Mouse (Mus musculus): ENCODE measurements at regions not wholly inside any gene's neighbourhood (a gene's known extent, or its start where the extent isn't known, plus 50 kb on each side); places are given as distances from the start of the nearest gene placed in this dataset.

DNA sequence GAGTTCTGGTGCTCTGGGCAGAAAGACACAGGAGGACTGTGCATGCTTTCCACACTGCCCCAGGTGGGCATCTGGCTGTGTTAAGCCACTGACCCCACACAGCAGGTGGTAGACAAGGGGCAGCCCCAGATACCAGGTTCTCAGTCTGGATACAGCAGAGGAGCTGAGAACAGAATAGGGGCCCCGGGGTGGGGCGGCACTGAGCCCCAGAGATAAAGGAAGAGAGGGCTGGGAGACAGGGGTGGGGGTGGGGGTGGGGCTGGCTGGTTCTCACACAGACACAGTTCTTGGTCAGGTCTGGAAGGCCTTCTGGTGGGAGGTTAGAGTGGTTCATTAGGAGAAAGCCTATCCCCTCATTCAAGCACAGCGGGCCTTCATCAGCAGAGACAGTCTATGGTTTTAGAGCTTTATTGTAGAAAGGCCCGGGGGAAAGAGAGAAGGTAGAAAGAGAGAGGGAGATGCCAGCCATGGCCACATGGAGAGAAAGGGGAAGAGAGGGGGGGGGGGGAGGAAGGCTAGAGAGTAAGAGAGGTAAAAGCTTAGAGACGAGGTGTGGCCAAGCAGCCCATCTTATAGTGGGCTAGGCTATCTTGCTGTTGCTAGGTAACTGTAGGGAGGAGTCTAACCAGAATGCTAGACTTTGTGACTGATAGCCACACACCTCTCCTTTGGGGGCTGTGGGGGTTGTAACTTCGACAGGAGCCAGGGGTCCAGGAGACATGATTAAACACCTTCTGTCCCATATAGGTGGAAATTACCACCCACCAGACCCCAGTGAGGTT, 1403.1 kb downstream of the Zfp704 start:
- Histone ChIP-seq H3K4me3 (no peak overlapping the region), H3K4me2 (ENCODE audit: low read depth) (no peak overlapping the region), H3K27me3 (ENCODE audit: control insufficient read depth, insufficient read depth, insufficient read length) (no peaks in the 10 kb centered on the region), H3ac (ENCODE audit: control insufficient read depth, insufficient read length) (no peak overlapping the region), H3K36me3 (ENCODE audit: control insufficient read depth, insufficient read depth) (no peaks in the 10 kb centered on the region), H3K79me2 (ENCODE audit: control insufficient read depth, insufficient read depth) (no peaks in the 10 kb centered on the region)
- no peak for TF ChIP-seq E2F4 (IDR thresholded peaks at IDR 0.05; ENCODE audit: insufficient read depth)
- no peak for TF ChIP-seq MAX (IDR thresholded peaks at IDR 0.05; ENCODE audit: low read depth)
- TF ChIP-seq TCF12 (IDR thresholded peaks at IDR 0.05; ENCODE audit: insufficient read depth, poor library complexity, severe bottlenecking) = no peak
- TF ChIP-seq MYOG (IDR thresholded peaks at IDR 0.05; ENCODE audit: control insufficient read depth in 1 of 3, insufficient read depth in 1 of 3, insufficient read length in 2 of 3, low read depth in 2 of 3) = no peak
- no peak for TF ChIP-seq POLR2A (IDR thresholded peaks at IDR 0.05; ENCODE audit: insufficient read length, low read depth)
- no peak for TF ChIP-seq CEBPB (IDR thresholded peaks at IDR 0.05; ENCODE audit: insufficient read depth, poor library complexity, severe bottlenecking)
- no peak for TF ChIP-seq USF1 (IDR thresholded peaks at IDR 0.05; ENCODE audit: low read depth)
- no peak for TF ChIP-seq SRF (IDR thresholded peaks at IDR 0.05; ENCODE audit: control insufficient read depth, insufficient read length, low read depth)
- no peak for TF ChIP-seq REST (IDR thresholded peaks at IDR 0.05; ENCODE audit: insufficient read depth, insufficient read length)
- no peak for TF ChIP-seq POLR2AphosphoS2 (IDR thresholded peaks at IDR 0.05; ENCODE audit: insufficient read length, low read depth)
- TF ChIP-seq TCF3 (IDR thresholded peaks at IDR 0.05; ENCODE audit: insufficient read length, low read depth) = no peak
- TF ChIP-seq MYOD1 (IDR thresholded peaks at IDR 0.05; ENCODE audit: control insufficient read depth in 1 of 3, insufficient read length in 2 of 3, low read depth in 2 of 3) = no peak

- no peaks in the 10 kb centered on the region for H3K79me2 ChIP-seq (ENCODE audit: control insufficient read depth, insufficient read depth)
- TF ChIP-seq TCF3 (IDR thresholded peaks at IDR 0.05; ENCODE audit: insufficient read length, low read depth) (no peak), POLR2AphosphoS2 (IDR thresholded peaks at IDR 0.05; ENCODE audit: insufficient read length, low read depth) (no peak), SRF (IDR thresholded peaks at IDR 0.05; ENCODE audit: control insufficient read depth, insufficient read length, low read depth) (no peak), TCF12 (IDR thresholded peaks at IDR 0.05; ENCODE audit: insufficient read depth, poor library complexity, severe bottlenecking) (no peak), CEBPB (IDR thresholded peaks at IDR 0.05; ENCODE audit: insufficient read depth, poor library complexity, severe bottlenecking) (no peak), USF1 (IDR thresholded peaks at IDR 0.05; ENCODE audit: low read depth) (no peak), E2F4 (IDR thresholded peaks at IDR 0.05; ENCODE audit: insufficient read depth) (no peak)
- no peak overlapping the region for H3ac ChIP-seq (ENCODE audit: control insufficient read depth, insufficient read length)
- no peaks in the 10 kb centered on the region for H3K27me3 ChIP-seq (ENCODE audit: control insufficient read depth, insufficient read depth, insufficient read length)
- H3K4me3 ChIP-seq = no peak overlapping the region
- no peaks in the 10 kb centered on the region for H3K36me3 ChIP-seq (ENCODE audit: control insufficient read depth, insufficient read depth)
- no peak overlapping the region for H3K4me2 ChIP-seq (ENCODE audit: low read depth)
Observed at GRCm38 (mm10) chr3:8163030-8163429, 1446.9 kb downstream of the Zfp704 start.

DNA sequence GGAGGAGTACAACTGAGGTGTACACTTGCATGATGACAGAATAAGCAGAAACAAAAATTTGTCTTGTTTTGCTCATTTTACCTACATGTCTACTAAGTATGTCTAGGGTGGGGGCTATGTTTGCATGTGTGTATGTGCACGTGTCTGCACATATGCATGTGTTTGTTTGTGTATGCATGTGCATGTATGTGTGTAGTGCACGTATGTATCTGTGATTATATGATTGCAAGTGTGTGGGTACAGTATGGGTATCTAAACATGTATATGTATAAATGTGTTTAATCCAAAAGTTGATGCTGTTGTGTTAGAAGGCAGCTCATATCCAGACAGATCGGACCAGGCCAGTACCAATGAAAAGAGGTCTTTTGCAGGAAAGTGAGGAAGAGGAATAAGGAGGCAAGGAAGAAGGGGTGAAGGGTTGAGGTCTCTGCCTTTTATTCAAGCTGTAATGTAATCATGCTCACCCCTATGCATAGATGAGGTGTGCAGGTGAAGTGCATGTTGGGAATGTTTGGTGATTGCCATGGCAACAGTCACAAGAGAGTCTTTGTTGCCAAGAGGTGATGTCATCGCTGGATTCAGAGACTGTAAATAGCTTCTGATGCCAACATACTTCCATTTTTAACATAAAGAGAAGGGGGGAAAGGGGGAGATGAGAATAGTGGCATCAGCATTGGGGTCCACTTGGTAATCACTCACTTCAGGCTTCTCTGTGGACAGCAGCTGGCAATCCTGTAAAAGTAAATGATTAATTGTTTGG, 1447.7 kb downstream of the Zfp704 start:
- Histone ChIP-seq H3K4me3 (no peak overlapping the region), H3ac (ENCODE audit: control insufficient read depth, insufficient read length) (no peak overlapping the region), H3K4me2 (ENCODE audit: low read depth) (no peak overlapping the region), H3K36me3 (ENCODE audit: control insufficient read depth, insufficient read depth) (no peaks in the 10 kb centered on the region), H3K27me3 (ENCODE audit: control insufficient read depth, insufficient read depth, insufficient read length) (no peaks in the 10 kb centered on the region), H3K79me2 (ENCODE audit: control insufficient read depth, insufficient read depth) (no peaks in the 10 kb centered on the region)
- TF ChIP-seq USF1 (IDR thresholded peaks at IDR 0.05; ENCODE audit: low read depth) (no peak), TCF12 (IDR thresholded peaks at IDR 0.05; ENCODE audit: insufficient read depth, poor library complexity, severe bottlenecking) (no peak), POLR2AphosphoS2 (IDR thresholded peaks at IDR 0.05; ENCODE audit: insufficient read length, low read depth) (no peak), MYOD1 (IDR thresholded peaks at IDR 0.05; ENCODE audit: control insufficient read depth in 1 of 3, insufficient read length in 2 of 3, low read depth in 2 of 3) (no peak), POLR2A (IDR thresholded peaks at IDR 0.05; ENCODE audit: insufficient read length, low read depth) (no peak), MYOG (IDR thresholded peaks at IDR 0.05; ENCODE audit: control insufficient read depth in 1 of 3, insufficient read depth in 1 of 3, insufficient read length in 2 of 3, low read depth in 2 of 3) (no peak), SRF (IDR thresholded peaks at IDR 0.05; ENCODE audit: control insufficient read depth, insufficient read length, low read depth) (no peak), CEBPB (IDR thresholded peaks at IDR 0.05; ENCODE audit: insufficient read depth, poor library complexity, severe bottlenecking) (no peak), TCF3 (IDR thresholded peaks at IDR 0.05; ENCODE audit: insufficient read length, low read depth) (no peak), REST (IDR thresholded peaks at IDR 0.05; ENCODE audit: insufficient read depth, insufficient read length) (no peak)

DNA sequence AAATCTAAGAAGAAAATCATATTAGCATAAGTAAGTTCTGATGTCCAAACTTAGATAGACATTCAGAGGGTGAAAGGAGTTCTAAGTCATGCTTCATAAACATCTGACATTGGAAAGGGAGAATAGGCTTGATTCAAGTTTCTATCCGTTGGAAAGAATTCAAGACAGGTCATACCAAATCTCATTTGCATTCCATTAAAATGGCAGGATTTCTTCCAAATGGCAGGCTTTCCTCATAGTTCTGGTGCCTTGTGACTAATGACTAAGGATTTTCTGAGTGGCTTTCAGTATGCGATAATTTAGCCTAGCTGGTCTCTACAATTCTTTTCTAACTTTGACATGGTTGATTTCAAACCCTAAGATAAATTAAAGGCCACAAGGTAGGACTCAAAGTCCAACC, 1466.9 kb downstream of the Zfp704 start:
- Histone ChIP-seq H3ac (ENCODE audit: control insufficient read depth, insufficient read length) (no peak overlapping the region), H3K4me3 (no peak overlapping the region), H3K4me2 (ENCODE audit: low read depth) (no peak overlapping the region), H3K36me3 (ENCODE audit: control insufficient read depth, insufficient read depth) (no peaks in the 10 kb centered on the region), H3K27me3 (ENCODE audit: control insufficient read depth, insufficient read depth, insufficient read length) (no peaks in the 10 kb centered on the region), H3K79me2 (ENCODE audit: control insufficient read depth, insufficient read depth) (no peaks in the 10 kb centered on the region)
- TF ChIP-seq TCF12 (IDR thresholded peaks at IDR 0.05; ENCODE audit: insufficient read depth, poor library complexity, severe bottlenecking) (no peak), POLR2A (IDR thresholded peaks at IDR 0.05; ENCODE audit: insufficient read length, low read depth) (no peak), USF1 (IDR thresholded peaks at IDR 0.05; ENCODE audit: low read depth) (no peak), MAX (IDR thresholded peaks at IDR 0.05; ENCODE audit: low read depth) (no peak)

Measured in myocyte (in vitro differentiated cells).